Mouse (Mus musculus) cerebellum, adult 9-11 months (tissue): ENCODE measurements around the gene Prr15.

Experiments
- DNase-seq: peaks from one replicate; pipeline ENCODE4 v3.0.0; 2022

Gene Prr15

DNA sequence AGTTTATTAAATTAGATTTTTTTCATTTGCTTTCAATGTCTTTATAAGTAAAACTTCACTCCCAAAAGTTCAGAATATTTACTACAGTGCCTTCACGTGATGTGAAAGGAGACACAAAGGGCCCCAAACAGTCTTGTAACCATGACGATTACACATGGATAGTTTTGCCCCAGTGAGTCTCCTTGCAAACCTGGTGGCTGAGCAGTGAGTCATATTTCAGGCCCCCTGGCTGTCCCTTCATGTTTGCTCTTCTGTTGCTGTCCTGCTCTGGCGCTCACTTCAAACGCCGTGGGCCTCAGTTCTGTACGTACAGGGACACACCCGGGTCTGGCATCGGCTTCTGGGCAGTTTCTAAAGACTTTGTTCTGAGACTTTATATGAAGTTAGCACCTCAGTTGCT, 6.6 kb downstream of the Prr15 start:
- DNase-seq, result no peak

DNA sequence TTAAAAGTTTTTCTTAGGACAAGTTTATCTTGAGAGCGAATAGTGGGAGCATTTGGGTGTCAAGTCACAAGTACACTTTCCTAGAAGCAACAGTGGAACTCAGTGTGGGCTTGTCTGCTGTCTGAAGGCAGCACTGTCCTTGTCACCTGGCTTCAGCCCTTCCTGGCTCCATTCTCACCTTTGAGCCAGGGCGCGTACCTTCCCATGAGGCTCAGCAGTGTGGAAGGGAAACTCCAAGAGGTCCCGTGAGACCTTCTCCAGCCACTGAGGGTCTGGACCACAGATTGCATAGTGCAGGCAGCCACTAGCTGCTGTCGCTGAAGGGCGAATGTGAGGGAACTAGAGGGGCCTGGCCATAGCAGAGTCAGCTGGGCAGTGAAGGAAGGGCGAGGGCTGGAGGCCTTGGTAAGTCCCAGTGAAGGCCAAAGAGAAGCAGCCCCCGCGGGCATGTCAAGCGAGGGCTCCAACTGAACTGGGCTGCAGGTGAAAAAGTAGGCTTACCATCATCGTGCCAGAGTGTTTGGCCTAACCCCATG, 7.5 kb downstream of the Prr15 start:
- no peak for DNase-seq

DNA sequence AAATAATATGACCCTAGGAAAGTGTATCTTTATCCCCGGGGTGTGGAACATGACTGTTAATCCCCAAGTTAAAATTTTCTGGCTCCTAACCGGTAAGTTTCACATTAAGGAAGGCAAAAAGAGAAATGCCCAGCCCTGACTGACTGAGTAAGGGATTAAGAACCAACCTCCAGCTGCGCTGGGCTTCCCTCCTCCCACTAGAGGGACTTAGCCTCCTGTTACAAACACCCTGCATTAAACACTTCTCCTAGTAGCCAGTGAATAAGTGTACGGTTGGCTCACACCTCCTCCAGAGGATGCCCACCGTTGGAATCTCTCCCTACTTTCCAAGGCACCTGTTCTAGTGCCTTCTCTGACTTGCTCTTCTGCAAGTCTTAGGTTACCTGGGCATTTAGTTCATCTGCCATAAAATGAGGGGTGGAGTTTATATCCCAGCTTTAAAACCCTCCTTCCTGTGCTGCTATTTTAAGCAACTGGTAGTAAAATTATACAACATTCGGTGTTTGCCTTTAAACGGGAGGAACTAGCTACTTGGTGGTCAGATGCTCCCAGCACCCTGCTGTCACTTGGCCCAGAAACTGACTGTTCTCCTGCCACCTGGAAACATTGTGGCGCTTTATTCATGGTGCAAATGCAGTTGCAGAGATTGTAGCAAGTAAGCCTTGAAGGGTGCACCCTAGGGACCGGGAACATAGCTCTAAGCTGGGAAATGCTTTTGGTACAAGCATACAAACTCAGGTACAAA, 8.2 kb downstream of the Prr15 start:
- DNase-seq, result peak; percentile 90

DNA sequence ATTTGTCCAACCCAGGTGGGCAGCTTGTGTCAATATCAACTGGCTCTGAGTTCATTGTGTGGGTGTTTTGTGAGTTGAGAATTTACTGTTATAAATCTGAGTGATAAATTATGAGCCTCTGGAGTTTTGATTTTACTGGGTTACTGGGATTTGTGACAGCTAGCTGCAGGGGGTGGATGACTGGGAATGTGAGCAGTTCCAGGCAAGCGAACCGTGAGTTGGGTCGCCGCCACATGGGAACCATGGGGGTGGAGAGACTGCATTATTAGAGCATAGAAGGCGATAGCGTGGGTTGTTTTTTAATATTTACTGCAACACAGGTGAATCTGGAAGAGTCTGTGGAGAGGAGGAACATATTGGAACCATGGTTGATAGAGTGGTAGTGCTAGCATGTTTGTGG, 11.7 kb downstream of the Prr15 start:
- DNase-seq, result peak; percentile 77

DNA sequence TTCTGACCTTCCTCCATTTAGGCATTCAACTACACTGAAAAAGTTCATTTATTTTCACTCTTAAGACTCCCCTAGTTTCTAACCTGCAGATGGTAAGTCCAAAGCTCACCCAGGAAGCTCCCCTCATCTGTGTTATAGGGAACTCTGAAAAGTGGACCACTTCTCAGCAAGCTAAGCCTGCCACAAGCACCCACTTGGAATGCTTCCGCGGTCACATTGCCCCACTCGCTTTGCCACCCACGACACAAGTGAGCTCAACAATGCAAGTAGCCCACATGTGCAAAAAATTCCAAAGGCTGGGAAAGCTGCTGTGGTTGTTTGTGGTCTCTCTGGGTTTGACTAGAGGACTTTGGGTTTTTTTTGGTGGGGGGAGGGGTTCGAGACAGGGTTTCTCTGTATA, 15.5 kb downstream of the Prr15 start:
- no peak for DNase-seq

DNA sequence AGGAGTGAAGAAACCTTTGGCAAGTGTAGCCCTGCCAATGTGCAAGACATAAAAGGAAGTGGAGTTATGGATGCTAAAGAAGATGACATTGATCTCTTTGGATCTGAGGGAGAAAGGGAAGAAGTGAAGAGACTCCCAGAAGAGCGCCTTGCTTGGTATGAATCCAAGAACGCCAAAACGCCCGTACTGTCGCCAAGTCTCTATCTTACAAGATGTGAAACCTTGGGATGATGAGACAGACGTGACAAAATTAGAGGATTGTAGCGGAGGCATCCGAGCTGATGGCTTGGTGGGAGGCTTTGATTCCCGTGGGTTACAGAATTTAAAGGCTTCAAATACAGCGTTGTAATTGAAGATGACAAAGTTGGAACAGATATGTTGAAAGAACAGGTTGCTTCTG, 16.6 kb downstream of the Prr15 start:
- DNase-seq, result no peak

DNA sequence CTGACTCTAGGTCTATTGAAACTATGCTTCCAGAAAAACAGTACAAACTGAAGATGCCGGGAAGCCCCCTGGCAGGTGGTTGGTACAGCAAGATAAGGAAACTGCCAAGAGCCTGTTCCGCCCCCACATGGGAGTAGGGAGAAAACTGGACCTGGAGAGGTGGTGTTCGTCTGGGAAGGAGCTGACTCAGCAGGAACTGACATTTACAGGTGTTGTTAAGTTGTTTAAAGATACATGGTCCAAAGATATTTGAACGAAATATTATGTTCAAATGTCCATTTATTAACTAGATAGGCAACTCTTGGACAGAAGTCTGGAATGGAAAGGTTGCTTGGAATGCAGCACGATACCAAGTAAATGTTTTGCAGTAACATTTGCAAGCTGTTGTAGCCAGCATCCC, 26.2 kb downstream of the Prr15 start:
- DNase-seq, result no peak

DNA sequence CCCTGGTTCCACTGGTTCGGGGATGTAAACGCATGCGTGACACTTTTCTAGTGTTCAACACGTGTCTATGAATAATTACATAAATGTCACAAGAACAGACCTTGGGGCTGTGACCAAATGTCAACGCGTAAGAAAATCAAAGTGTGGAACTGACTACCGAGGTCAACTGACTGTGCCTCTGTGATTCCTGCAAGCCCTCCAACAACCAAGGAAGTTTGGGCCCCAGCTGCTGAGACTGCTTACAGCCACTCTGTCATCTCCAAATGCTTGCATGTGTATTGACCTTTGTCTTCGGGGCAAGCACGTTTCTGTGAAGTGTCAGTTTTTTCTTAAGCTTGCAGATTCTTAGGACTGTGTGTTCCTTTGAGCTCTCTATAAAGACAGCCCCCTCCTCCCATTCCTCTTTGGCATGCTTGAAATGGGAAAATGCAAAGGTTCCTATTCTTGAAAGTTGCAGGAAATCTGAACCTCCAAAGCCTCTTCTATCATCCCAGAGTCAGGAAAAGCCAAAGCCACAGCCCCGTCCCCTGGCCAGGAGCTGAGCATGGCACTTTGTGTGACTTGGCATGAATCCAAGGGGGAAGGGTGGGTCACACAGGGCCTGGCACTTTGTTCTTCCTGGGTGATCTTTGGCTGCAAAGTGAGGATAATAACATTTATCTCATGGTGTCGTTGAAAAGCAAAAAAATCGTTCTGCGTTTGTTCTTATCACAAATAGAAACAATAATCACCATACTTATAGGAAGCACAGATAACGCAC, 27.5 kb downstream of the Prr15 start:
- DNase-seq, result no peak

DNA sequence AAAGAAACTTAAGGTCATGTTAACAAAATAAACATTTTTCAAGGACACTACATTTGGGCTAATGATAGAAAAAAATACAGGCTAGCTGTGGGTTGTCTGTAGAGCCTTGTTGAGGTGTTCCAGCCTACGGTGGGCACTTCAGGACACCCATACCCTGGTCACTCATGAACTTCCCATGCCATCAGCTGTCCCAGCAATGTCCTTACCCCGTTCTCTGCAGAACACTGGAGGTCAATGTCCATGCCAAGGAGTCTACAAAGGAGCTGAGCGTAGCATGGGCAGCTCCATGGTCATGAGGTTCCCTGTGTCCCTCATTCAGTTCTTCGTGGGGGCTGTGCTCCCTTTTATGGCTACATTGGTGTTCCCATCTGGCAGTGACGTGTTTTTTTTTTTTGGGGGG, 28.1 kb downstream of the Prr15 start:
- DNase-seq, result no peak

DNA sequence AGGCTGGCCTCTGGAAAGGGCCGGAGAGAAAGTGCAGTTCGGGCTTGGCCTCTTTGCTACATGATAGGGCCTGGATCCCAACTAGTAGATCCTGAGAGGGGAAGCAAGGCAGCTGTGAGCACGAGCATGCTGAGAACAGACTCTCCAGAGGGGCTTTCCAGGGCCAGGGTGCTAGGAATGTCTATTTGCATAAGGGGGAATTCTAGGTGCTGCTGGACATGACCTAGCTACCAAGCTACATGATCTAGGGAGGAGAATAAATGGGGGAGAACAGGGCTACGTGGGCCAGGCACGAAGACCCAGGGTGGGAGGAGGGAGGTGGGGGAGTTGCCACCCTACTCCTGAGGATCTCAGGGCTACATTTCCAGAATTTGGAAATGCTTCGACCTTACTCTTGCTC, 30.0 kb downstream of the Prr15 start:
- DNase-seq, result no peak

DNA sequence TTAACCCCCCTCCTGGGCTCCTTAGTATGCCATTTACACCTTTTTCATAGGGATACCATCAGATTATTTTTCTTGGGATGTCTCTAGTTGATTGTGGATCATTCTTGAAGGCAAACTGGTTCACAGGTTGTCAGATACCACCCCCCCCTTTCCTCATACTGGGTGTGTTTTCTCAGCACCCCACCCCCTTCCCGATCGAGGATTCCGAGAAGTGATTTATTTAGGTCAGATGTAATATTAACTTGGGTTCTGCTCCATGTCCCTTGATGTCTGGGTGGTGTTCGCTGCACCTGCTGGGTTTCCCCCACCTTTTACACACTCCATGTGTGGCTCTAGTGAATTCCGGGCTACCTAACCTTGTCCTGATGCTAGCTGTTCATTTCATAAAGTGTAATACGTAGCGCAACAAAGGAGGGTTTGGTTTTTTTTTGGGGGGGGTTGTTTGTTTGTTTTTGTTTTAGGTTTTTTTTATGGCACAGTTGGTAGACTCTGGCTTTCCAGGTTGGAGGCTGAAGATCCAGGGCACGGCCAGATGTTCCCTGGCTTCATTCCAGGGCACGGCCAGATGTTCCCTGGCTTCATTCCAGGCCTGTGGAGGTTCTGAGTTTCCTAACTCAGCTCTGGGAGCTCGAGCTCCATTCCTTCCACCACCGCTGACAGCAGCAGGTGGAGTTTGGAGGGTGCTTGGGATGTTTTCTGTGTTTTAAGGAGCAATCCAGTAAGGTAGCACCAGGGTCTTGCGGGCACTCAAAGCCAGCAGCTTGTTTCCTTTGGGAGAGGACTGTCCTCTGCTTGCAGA, 37.1 kb downstream of the Prr15 start:
- no peak for DNase-seq

DNA sequence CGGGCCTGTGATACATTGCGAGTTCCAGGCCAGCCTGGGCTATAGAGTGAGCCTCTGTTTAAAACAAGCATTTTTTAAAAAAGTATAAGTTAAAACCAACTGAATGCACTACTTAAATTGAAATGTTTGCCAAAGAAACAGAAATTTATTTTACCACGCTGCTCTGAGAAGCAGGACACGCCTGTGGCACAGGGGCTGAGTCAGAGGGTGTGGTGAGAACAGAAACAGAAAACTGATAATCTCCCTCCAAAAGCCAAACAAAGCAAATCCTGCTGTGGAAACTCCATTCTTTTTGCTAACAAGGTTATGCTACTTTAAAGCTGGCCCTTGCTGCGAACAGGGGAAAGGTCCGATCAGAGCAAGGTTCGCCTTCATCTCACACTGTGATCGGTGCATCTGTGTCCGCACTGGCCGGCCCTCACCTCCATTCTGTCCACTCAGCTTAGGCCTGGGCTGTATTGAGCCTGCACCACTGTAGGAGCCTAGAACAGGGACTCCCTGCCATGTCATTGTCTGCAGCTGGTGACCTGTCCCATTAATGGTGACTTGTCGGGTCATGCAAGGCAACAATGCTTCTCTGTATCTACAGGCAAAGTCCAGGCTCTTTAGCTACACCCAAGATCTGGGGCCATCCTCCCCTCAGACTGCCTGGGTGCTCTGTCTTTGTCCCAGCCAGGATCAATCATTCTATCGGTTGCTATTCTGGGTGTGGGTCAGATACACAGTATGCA, 38.9 kb downstream of the Prr15 start:
- DNase-seq, result no peak

DNA sequence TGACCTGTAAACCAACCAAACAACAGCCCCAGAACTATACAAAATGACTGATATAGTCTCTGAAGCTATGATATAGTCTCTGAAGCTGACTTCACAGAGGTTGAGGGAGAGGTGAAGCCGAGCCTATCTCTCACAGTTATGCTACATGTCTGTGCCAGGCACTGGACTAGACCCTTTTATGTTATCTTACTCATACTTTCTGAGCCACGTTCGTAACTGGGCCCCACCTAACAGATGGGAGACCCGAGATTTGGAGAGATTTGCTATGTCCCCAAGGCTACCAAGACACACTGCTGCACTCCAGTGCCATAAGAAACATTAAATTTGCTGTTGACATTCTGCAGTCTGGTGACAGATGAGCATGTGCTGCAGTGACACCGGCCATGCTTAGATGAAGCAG, 41.0 kb downstream of the Prr15 start:
- DNase-seq, result no peak

DNA sequence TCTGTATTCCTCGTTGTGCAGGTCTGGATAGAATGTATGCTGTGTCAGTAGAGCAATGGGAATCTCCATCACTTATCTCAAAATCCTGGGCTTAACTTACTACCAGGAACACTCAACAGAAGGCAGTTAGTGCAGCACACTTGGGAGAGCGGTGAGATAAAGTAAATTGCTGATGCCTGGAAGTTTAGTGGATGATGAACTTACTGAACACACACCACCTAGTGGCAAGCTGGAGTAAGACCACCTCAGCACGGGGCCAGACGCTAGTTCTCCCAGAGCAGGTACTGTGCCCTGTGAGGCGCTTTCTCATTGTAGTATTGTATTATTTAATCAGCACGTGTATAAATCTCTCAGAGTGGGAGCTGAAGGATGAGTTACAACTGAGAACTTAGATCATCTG, 42.4 kb downstream of the Prr15 start:
- DNase-seq, result peak; percentile 52

DNA sequence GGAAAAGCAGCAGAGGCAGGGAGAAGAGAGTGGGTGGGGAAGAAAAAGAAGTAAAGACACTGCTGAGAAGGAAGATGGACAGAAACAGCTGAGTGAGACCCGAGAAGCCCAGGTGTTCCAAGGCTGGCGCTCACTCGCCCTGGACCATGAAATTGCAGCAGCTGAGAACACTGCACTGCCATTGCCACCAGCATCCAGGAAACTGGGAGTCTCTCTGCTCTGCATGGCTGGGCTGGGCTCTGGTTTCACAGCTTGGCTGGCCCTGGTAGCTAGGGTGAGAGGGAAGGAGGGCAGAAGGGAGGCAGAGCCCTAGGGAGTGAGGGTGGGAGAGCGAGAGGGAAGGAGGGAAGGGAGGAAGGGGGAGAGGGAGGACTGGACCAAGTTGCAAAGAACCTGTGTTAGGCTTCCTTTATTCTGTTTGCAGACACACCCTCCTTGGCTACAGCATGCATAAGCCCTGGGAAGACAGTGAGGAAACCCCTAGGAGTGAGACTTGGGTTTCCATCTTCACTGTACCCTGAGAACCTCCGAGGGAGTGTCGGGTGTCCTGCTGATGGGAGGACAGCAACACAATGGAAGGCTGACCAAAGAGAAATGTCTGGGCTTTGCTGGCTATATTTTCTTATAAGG, 44.4 kb downstream of the Prr15 start:
- DNase-seq, result no peak

DNA sequence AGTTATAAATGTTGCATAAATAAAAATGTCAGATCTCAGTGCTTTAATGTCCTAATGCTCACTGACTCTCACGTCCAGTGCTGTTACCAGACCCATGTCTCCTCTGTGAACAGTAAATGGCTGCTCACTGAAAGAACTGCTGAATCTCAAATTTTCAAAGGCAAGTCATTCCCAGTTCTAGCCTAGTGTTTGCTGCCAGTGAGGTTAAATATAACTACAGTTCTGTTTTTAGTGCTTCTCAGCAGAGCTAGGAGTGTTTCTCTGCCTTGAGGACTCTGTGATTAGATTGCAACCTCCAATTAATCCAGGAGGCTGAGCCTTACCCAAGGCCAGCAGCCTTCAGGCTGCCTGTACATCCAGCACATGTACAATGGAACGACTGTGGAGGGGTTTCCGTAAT, 46.2 kb downstream of the Prr15 start:
- DNase-seq, result no peak

DNA sequence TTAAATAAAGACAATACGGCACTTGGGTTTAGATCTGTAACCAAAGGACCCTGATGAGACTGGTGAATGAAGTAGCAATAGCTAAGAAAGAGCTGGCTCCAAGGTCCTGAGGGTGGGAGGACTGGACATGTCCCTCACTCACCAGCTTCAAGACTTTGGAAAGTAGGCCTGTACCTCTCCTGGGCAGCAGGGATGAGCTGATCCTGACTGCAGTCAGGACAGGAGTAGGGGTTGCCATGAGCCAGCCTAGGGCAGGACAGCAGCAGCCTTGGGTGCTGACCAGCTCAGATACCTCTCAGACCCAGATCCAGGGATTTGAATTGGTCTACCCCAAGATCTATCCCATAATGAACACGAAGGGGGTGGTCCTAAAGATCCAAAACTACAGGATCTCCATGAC, 53.7 kb downstream of the Prr15 start:
- no peak for DNase-seq
